38 mouse cellular contexts compared by ENCODE assay signal in the genomic region with DNA sequence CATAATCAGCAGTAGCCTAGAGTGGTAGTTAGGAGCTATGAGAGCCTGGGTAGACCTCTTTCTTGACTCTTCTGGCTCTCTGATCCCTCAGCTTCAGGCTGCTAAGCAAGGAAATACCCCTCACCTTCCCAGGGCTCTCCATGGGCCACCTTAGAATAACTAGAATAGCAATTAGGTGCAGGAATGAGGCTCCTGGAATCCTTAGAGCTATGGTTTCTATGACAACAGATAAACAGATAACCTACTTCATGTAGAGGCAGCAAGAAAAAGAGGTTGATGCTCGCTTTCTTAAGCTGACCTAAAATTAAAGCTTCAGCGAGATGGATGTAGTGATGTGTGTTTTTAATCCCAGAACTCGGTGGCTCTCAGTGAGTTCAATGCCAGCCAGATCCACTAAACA. TPM values are rescaled to one million over a fixed set of nuclear protein-coding genes. Genes with fewer than 3 reads are reported as not detected.
"Had no signal": no experiment of that assay in that cellular context is flagged by ENCODE, and none has a peak within 500 bp of the region (broad histone marks: within the 10 kb centered on the region; RNA-seq: fewer than 3 reads in every experiment).

No protein-coding gene starts in this region.

- H3K4me2 ChIP-seq: limb, embryonic 12.5 days; limb, embryonic 13.5 days; limb, embryonic 15.5 days; liver, embryonic 11.5 days; liver, embryonic 12.5 days; liver, embryonic 13.5 days; liver, embryonic 15.5 days; lung, embryonic 14.5 days; lung, embryonic 15.5 days; midbrain, embryonic 12.5 days; midbrain, embryonic 13.5 days; neural tube, embryonic 12.5 days had no signal

- H3K4me1 ChIP-seq: liver, embryonic 12.5 days; liver, embryonic 15.5 days; megakaryocyte, embryonic 14.5 days; midbrain, embryonic 12.5 days; neural tube, embryonic 12.5 days had no signal

- H3K9ac ChIP-seq: limb, embryonic 12.5 days; limb, embryonic 13.5 days; limb, embryonic 15.5 days; liver, embryonic 12.5 days; liver, embryonic 13.5 days; liver, embryonic 14.5 days; liver, embryonic 15.5 days; liver, postnatal 0 days; lung, embryonic 14.5 days; lung, embryonic 15.5 days; midbrain, embryonic 12.5 days; midbrain, embryonic 13.5 days; neural tube, embryonic 12.5 days had no signal

- ATAC-seq: liver, embryonic 12.5 days; liver, postnatal 0 days; lung, postnatal 0 days; midbrain, embryonic 13.5 days; midbrain, embryonic 16.5 days had no signal

- DNase-seq: left cerebral cortex, postnatal 4 days; liver; liver, embryonic 13.5 days; liver, postnatal 0 days; lung, adult 18-20 months; lung, adult 2 months; lung, embryonic 14.5 days; lung, postnatal 10 days; lung, postnatal 14 days; lung, postnatal 36 days; lung, postnatal 4 days had no signal

- H3K27ac ChIP-seq: left cerebral cortex, adult 2 months; limb, embryonic 10.5 days; limb, embryonic 12.5 days; limb, embryonic 13.5 days; limb, embryonic 15.5 days; liver, embryonic 12.5 days; liver, embryonic 13.5 days; liver, embryonic 14.5 days; liver, embryonic 15.5 days; lung, embryonic 15.5 days; macrophage; midbrain, embryonic 10.5 days; midbrain, embryonic 12.5 days; midbrain, embryonic 13.5 days; neural tube, embryonic 12.5 days had no signal

- H3K27me3 ChIP-seq: liver, embryonic 12.5 days; liver, embryonic 13.5 days; liver, embryonic 15.5 days; midbrain, embryonic 12.5 days; midbrain, embryonic 13.5 days; neural tube, embryonic 12.5 days had no signal

- H3K36me3 ChIP-seq: limb, embryonic 10.5 days; limb, embryonic 12.5 days; limb, embryonic 13.5 days; limb, embryonic 15.5 days; liver, embryonic 12.5 days; liver, embryonic 13.5 days; liver, embryonic 15.5 days; lung, embryonic 15.5 days; midbrain, embryonic 10.5 days; midbrain, embryonic 12.5 days; midbrain, embryonic 13.5 days; neural tube, embryonic 12.5 days had no signal

- H3K4me3 ChIP-seq: left cerebral cortex, adult 2 months; limb, embryonic 10.5 days; limb, embryonic 12.5 days; limb, embryonic 13.5 days; limb, embryonic 15.5 days; liver, embryonic 12.5 days; liver, embryonic 13.5 days; liver, embryonic 15.5 days; lung, embryonic 15.5 days; megakaryocyte, embryonic 14.5 days; midbrain, embryonic 10.5 days; midbrain, embryonic 12.5 days; midbrain, embryonic 13.5 days; myocyte; neural tube, embryonic 12.5 days had no signal

- H3K9me3 ChIP-seq: limb, embryonic 10.5 days; limb, embryonic 12.5 days; limb, embryonic 13.5 days; limb, embryonic 15.5 days; liver, embryonic 12.5 days; liver, embryonic 13.5 days; liver, embryonic 15.5 days; lung, embryonic 15.5 days; megakaryocyte, embryonic 14.5 days; midbrain, embryonic 10.5 days; midbrain, embryonic 12.5 days; midbrain, embryonic 13.5 days; neural tube, embryonic 12.5 days had no signal

RNA-seq across cellular contexts. Expression of a gene that starts 15.5 kb away (rescaled TPM):
- total RNA-seq: megakaryocyte progenitor cell, adult 5-6 weeks; megakaryocyte-erythroid progenitor cell, adult 5-6 weeks had no signal
- polyA plus RNA-seq: limb, embryonic 10.5 days; limb, embryonic 11.5 days; limb, embryonic 13.5 days; limb, embryonic 15.5 days; liver, embryonic 11.5 days; liver, embryonic 12.5 days; liver, embryonic 13.5 days; liver, embryonic 15.5 days; liver, embryonic 16.5 days; liver, postnatal 0 days; lung, embryonic 14.5 days; lung, embryonic 15.5 days; lung, embryonic 16.5 days; lung, postnatal 0 days; macrophage; midbrain, embryonic 10.5 days; midbrain, embryonic 12.5 days; midbrain, embryonic 13.5 days; midbrain, embryonic 16.5 days; myocyte; neural tube, embryonic 11.5 days; neural tube, embryonic 12.5 days had no signal

RNA-seq across cellular contexts. Expression of a gene that starts 18.7 kb away (rescaled TPM):
- total RNA-seq: megakaryocyte progenitor cell, adult 5-6 weeks; megakaryocyte-erythroid progenitor cell, adult 5-6 weeks had no signal
- polyA plus RNA-seq: limb, embryonic 10.5 days; macrophage had no signal

RNA-seq across cellular contexts. Expression of a gene that starts 51.0 kb away (rescaled TPM):
- total RNA-seq: liver, adult 2 months; megakaryocyte progenitor cell, adult 5-6 weeks; megakaryocyte-erythroid progenitor cell, adult 5-6 weeks; monocyte, adult 5-6 weeks had no signal
- polyA plus RNA-seq: liver, adult 2 months; liver, embryonic 13.5 days; liver, postnatal 0 days; macrophage had no signal
